Mouse (Mus musculus) cerebellum, adult 8-10 months (tissue): Measurements from ENCODE around the gene Nphp4.
"Not testable (repeated sequence)": the region's sequence is repeated elsewhere in the genome, so short reads cannot be mapped to it uniquely, and the experiment has no call there.

Source experiments
- DNase-seq: peaks from one replicate; pipeline ENCODE4 v3.0.0; 2022

The Nphp4 gene

GRCm38 (mm10) chr4:152480426-152480825, 3.9 kb downstream of the Nphp4 start:
- DNase-seq, result no peak

GRCm38 (mm10) chr4:152488046-152488445, 11.5 kb downstream of the Nphp4 start:
- DNase-seq, result no peak

- no peak for DNase-seq
Observed at GRCm38 (mm10) chr4:152490311-152490710, 13.8 kb downstream of the Nphp4 start.

- DNase-seq, result peak; percentile 82
Observed at GRCm38 (mm10) chr4:152491250-152491899, 14.9 kb downstream of the Nphp4 start.

GRCm38 (mm10) chr4:152494360-152494879, 17.9 kb downstream of the Nphp4 start:
- peak; percentile 54 for DNase-seq

GRCm38 (mm10) chr4:152512221-152512925, 35.9 kb downstream of the Nphp4 start:
- no peak for DNase-seq

- no peak for DNase-seq
Observed at GRCm38 (mm10) chr4:152514884-152515283, 38.4 kb downstream of the Nphp4 start.

GRCm38 (mm10) chr4:152519106-152519505, 42.6 kb downstream of the Nphp4 start:
- DNase-seq, result no peak

- DNase-seq, result peak; percentile 88
Observed at GRCm38 (mm10) chr4:152520083-152520482, 43.6 kb downstream of the Nphp4 start.

GRCm38 (mm10) chr4:152532872-152533271, 56.4 kb downstream of the Nphp4 start:
- no peak for DNase-seq

- no peak for DNase-seq
Observed at GRCm38 (mm10) chr4:152539756-152540155, 63.2 kb downstream of the Nphp4 start.

- no peak for DNase-seq
Observed at GRCm38 (mm10) chr4:152541172-152541571, 64.7 kb downstream of the Nphp4 start.

- DNase-seq, result no peak
Observed at GRCm38 (mm10) chr4:152542447-152542846, 65.9 kb downstream of the Nphp4 start.

- DNase-seq, result no peak
Observed at GRCm38 (mm10) chr4:152546481-152546880, 70.0 kb downstream of the Nphp4 start.

- DNase-seq, result no peak
Observed at GRCm38 (mm10) chr4:152547886-152548663, 71.6 kb downstream of the Nphp4 start.

GRCm38 (mm10) chr4:152549507-152550202, 73.1 kb downstream of the Nphp4 start:
- no peak for DNase-seq

- no peak for DNase-seq
Observed at GRCm38 (mm10) chr4:152550203-152550549, 73.7 kb downstream of the Nphp4 start.

GRCm38 (mm10) chr4:152553582-152554285, 77.2 kb downstream of the Nphp4 start:
- DNase-seq, result peak; percentile 48

- DNase-seq, result no peak
Observed at GRCm38 (mm10) chr4:152554421-152554820, 77.9 kb downstream of the Nphp4 start.

GRCm38 (mm10) chr4:152555806-152556205, 79.3 kb downstream of the Nphp4 start:
- DNase-seq, result not testable (repeated sequence)

GRCm38 (mm10) chr4:152558246-152558645, 81.7 kb downstream of the Nphp4 start:
- DNase-seq, result no peak

GRCm38 (mm10) chr4:152568006-152568405, 91.5 kb downstream of the Nphp4 start:
- no peak for DNase-seq
